Mouse (Mus musculus): ENCODE measurements around the gene Clpsl2.
"Not testable (repeated sequence)": the region's sequence is repeated elsewhere in the genome, so short reads cannot be mapped to it uniquely, and the experiment has no call there.

The Clpsl2 gene

GRCm38 (mm10) chr17:28521071-28521726, 28.0 kb upstream of the Clpsl2 start:
- no peak for DNase-seq (ENCODE audit: low spot score)

GRCm38 (mm10) chr17:28521920-28522319, 27.3 kb upstream of the Clpsl2 start:
- DNase-seq (ENCODE audit: low spot score), result no peak

GRCm38 (mm10) chr17:28522623-28523354, 26.4 kb upstream of the Clpsl2 start:
- peak; percentile 98 for DNase-seq (ENCODE audit: low spot score)

GRCm38 (mm10) chr17:28523355-28524008, 25.7 kb upstream of the Clpsl2 start:
- DNase-seq (ENCODE audit: low spot score), result no peak

GRCm38 (mm10) chr17:28524009-28524695, 25.1 kb upstream of the Clpsl2 start:
- DNase-seq (ENCODE audit: low spot score), result no peak

- DNase-seq (ENCODE audit: low spot score), result no peak
Measured at GRCm38 (mm10) chr17:28524831-28525430, 24.3 kb upstream of the Clpsl2 start.

- DNase-seq (ENCODE audit: low spot score), result no peak
Measured at GRCm38 (mm10) chr17:28527184-28528042, 21.8 kb upstream of the Clpsl2 start.

- DNase-seq (ENCODE audit: low spot score), result peak; percentile 88
Measured at GRCm38 (mm10) chr17:28528043-28528351, 21.2 kb upstream of the Clpsl2 start.

GRCm38 (mm10) chr17:28529116-28529515, 20.1 kb upstream of the Clpsl2 start:
- no peak for DNase-seq (ENCODE audit: low spot score)

- DNase-seq (ENCODE audit: low spot score), result no peak
Measured at GRCm38 (mm10) chr17:28530506-28530905, 18.7 kb upstream of the Clpsl2 start, which contains the start of gene Armc12. Gene Armc12 (plus strand): TSS chr17:28530806.

- no peak for DNase-seq (ENCODE audit: low spot score)
Measured at GRCm38 (mm10) chr17:28531946-28532345, 17.3 kb upstream of the Clpsl2 start.

GRCm38 (mm10) chr17:28532557-28532956, 16.7 kb upstream of the Clpsl2 start:
- DNase-seq (ENCODE audit: low spot score), result no peak

- no peak for DNase-seq (ENCODE audit: low spot score)
Measured at GRCm38 (mm10) chr17:28533327-28533726, 15.9 kb upstream of the Clpsl2 start.

- no peak for DNase-seq (ENCODE audit: low spot score)
Measured at GRCm38 (mm10) chr17:28537881-28538280, 11.3 kb upstream of the Clpsl2 start.

GRCm38 (mm10) chr17:28546925-28547324, 2.3 kb upstream of the Clpsl2 start:
- no peak for DNase-seq (ENCODE audit: low spot score)

GRCm38 (mm10) chr17:28548550-28548949, 661 bp upstream of the Clpsl2 start:
- DNase-seq (ENCODE audit: low spot score), result no peak

- peak; percentile 75 for DNase-seq (ENCODE audit: low spot score)
Measured at GRCm38 (mm10) chr17:28553040-28553793, 4.0 kb downstream of the Clpsl2 start.

- DNase-seq (ENCODE audit: low spot score), result not testable (repeated sequence)
Measured at GRCm38 (mm10) chr17:28554021-28554420, 4.8 kb downstream of the Clpsl2 start.

GRCm38 (mm10) chr17:28556635-28557396, 7.6 kb downstream of the Clpsl2 start:
- no peak for DNase-seq (ENCODE audit: low spot score)

GRCm38 (mm10) chr17:28557772-28558171, 8.6 kb downstream of the Clpsl2 start:
- DNase-seq (ENCODE audit: low spot score), result no peak
